Mouse (Mus musculus): ENCODE data around the gene Cc2d2a.

GRCm38 (mm10) chr5:43672177-43672911, 10.2 kb downstream of the Cc2d2a start:
- TF ChIP-seq CTCF (IDR thresholded peaks at IDR 0.05; ENCODE audit: extremely low read depth, insufficient read length, insufficient replicate concordance, low read depth, low read length) (peak; percentile 18; the same call in 1 of the 2 replicates), POLR2A (IDR thresholded peaks at IDR 0.05; ENCODE audit: low read depth, low read length) (no peak; the same call in 1 of the 2 replicates)

Data from small intestine, adult 2 months (tissue).